Mouse (Mus musculus) left cerebral cortex, postnatal 25 days (tissue): ENCODE results near the gene Nek9. TPM values are rescaled to one million over a fixed set of nuclear protein-coding genes. Genes with fewer than 3 reads are reported as not detected.

Experiments
- DNase-seq, 2 experiments: peaks; one replicate each; pipeline ENCODE4 v3.0.0; 2022; ENCODE audit warnings: low spot score in 2 of 2, mixed read lengths in 1 of 2
- intact Hi-C: fragments of 180-260 bp; cut with DNase I; formaldehyde crosslinking; loops from one replicate; pipeline ENCODE4 v1.15.1; 2025
- total RNA-seq, 2 experiments: library from RNA; stranded (reverse); gene quantifications; 2 replicates each; pipeline ENCODE4 v1.2.3; 2021

The Nek9 gene
- total RNA-seq, 2 experiments from 2014 or later: 27.8 to 29.6 TPM

GRCm38 (mm10) chr12:85273508-85273907 is 65.7 kb downstream of the Nek9 start:
- intact Hi-C loops: no loop called here
- no peak for DNase-seq

- intact Hi-C loops: no loop called here
- DNase-seq: no peak
These were observed 67.3 kb downstream of the Nek9 start for GRCm38 (mm10) chr12:85271843-85272206.

GRCm38 (mm10) chr12:85271132-85271842 is 67.9 kb downstream of the Nek9 start:
- DNase-seq: no peak
- intact Hi-C loops: no loop called here

- peak; percentile 88 to 90 for DNase-seq
- intact Hi-C loops: no loop called here
These were observed 68.8 kb downstream of the Nek9 start, which contains the start of gene Mlh3 for GRCm38 (mm10) chr12:85270319-85270718. Mlh3 (minus strand) TSS chr12:85270599.

- intact Hi-C loops: no loop called here
- DNase-seq: no peak
These were observed 69.3 kb downstream of the Nek9 start for GRCm38 (mm10) chr12:85269821-85270220.

GRCm38 (mm10) chr12:85266248-85266647 is 72.9 kb downstream of the Nek9 start:
- DNase-seq: no peak
- intact Hi-C loops: no loop called here

- intact Hi-C loops: no loop called here
- DNase-seq: no peak
These were observed 74.2 kb downstream of the Nek9 start for GRCm38 (mm10) chr12:85264940-85265339.

- intact Hi-C loops: no loop called here
- DNase-seq: no peak
These were observed 74.6 kb downstream of the Nek9 start for GRCm38 (mm10) chr12:85264531-85264930.

GRCm38 (mm10) chr12:85263190-85263589 is 76.0 kb downstream of the Nek9 start:
- intact Hi-C loops: no loop called here
- DNase-seq: peak in 1 of 2 experiments; percentile 62

GRCm38 (mm10) chr12:85262489-85262888 is 76.7 kb downstream of the Nek9 start:
- DNase-seq: no peak
- intact Hi-C loops: no loop called here

- intact Hi-C loops: no loop called here
These were observed 82.0 kb downstream of the Nek9 start for GRCm38 (mm10) chr12:85257008-85257639.

GRCm38 (mm10) chr12:85256074-85256751 is 82.9 kb downstream of the Nek9 start:
- intact Hi-C loops: no loop called here
- DNase-seq: no peak

More at GRCm38 (mm10) chr12:85257008-85257639, 82.0 kb downstream of the Nek9 start:
- no peak for DNase-seq

- intact Hi-C loops: no loop called here
- peak in 1 of 2 experiments; percentile 51 for DNase-seq
These were observed 87.1 kb downstream of the Nek9 start for GRCm38 (mm10) chr12:85252083-85252482.

Other genes starting within 250 kb of the Nek9 start
- gene Prox2, start 228.6 kb downstream of the Nek9 start, total RNA-seq: 1 to 10 TPM; 1.3 to 1.4 TPM
- gene Dlst, start 228.5 kb downstream of the Nek9 start, total RNA-seq: 100 to 1,000 TPM; 157 TPM
- gene Rps6kl1, start 188.1 kb downstream of the Nek9 start, total RNA-seq: 10 to 100 TPM; 31.8 to 35.5 TPM
- 1 to 10 TPM; 1.7 to 2.8 TPM for gene Pgf, start 161.6 kb downstream of the Nek9 start, total RNA-seq
- 10 to 100 TPM; 59.8 to 76.8 TPM for gene Eif2b2, start 119.9 kb downstream of the Nek9 start, total RNA-seq
- gene Mlh3, start 68.8 kb downstream of the Nek9 start, total RNA-seq: 10 to 100 TPM; 14.9 to 18.4 TPM
- gene Acyp1, start 50.9 kb downstream of the Nek9 start, total RNA-seq: 10 to 100 TPM; 31.6 to 35.9 TPM
- 1 to 10 TPM; 1.9 to 2.0 TPM for gene Zc2hc1c, start 50.8 kb downstream of the Nek9 start, total RNA-seq
- gene Tmed10, start 35.5 kb upstream of the Nek9 start, total RNA-seq: 100 to 1,000 TPM; 164 to 171 TPM
- gene Fos, start 134.5 kb upstream of the Nek9 start, total RNA-seq: 10 to 100 TPM; 47.2 to 55.9 TPM